Mouse (Mus musculus): ENCODE data around the gene Actl10.
A peak's percentile ranks its signal among the peaks of the same experiment; 100 is the strongest.

The Actl10 gene

DNA sequence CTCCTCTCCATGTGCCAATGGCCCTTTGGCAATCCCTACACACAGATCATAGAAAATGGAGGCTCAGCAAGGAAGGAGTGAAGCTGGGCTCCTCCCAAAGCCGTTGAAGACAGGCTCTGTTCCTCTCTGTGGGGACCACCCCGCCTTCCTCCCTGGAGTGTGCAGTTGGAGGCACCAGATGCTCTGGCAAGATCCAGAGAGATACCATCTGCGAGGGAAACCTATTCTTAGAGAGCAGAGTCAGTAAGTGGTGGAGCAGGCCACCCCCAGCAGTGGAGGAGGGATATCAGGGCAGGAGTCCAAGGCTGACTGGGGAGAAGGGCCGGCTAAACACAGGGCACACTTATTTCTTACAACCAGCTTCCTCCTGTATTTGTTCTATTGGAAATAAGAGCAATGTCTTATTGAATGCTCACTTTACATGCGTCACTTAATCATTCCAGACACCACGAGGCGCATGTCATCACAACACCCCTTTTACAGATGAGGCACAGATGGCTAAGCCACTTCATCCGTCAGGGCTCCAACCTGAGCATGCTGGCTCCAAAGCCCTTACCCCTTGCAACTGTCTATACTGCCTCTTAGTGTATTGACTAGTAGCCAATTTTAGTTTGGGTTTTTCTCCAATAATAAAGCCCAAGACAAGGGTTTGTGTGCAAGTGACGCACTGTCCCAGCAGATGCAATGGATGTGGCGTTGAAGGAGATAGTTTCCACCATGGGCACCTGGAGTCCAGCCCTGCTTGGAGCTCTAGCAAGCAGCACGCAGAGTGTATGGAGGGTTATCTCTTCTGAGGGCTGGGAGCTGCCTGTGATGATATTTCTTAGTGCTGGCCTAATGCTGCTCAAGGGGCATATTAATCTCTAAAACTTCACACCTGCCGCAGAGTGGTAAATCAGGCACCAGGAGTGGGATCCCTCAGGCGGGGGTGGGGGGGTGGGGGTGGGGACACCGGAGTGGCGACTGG lies 32.6 kb downstream of the Actl10 start:
- peak; percentile 87 for DNase-seq (ENCODE audit: low spot score)

DNA sequence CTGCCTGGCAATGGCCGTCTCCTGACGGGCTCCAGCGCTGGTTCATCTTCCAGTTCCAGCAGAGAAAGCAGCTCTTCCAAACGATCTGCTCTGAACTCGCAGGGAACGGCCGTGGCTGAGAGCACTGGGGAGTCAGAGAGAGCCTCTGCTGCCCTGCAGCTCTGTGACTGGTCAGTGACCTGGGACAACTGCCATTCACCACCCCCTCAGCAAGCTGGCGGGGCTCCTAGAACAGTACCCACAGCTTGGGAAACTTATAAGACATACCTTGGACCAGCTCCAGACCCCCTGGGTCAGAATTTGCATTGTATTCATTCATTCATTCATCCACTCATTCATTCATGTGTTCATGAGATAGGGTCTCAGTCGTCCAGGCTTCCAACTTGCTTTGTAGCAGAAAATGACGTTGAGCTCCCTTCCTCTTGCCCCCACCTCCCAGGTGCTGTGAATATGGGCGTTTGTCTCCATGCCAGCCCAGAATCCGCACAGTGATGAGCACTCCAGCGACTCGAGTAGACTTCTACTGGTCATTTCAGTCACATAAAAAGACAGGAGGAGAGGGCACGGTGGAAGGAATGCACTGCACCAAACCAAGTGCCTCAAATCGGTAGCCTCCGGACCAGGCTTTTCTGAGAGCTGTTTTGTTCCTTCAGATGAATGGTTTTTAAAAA lies 33.5 kb downstream of the Actl10 start:
- no peak for DNase-seq (ENCODE audit: low spot score)

- DNase-seq (ENCODE audit: low spot score): no peak
Measured at GRCm38 (mm10) chr2:154586405-154586804, 34.8 kb downstream of the Actl10 start.

DNA sequence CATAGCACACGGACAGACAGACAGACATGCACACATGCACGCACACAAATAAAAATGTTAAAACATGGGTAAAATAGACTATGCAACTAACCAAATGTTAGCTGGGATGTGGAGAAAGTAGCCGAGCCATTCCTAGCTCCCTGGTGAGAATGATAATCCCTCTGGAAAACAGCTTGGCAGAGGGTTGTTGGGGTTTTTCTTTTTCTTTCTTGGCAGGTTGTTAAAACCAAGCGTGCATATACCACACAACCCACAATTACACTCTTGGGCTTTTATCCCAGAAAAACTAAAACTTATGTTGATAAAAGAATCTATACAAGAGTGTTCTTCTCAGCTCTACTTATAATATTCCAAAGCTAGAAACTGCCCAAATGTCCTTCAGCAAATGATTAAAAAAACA lies 37.5 kb downstream of the Actl10 start:
- no peak for DNase-seq (ENCODE audit: low spot score)

GRCm38 (mm10) chr2:154591239-154591638 lies 39.7 kb downstream of the Actl10 start:
- DNase-seq (ENCODE audit: low spot score): no peak

- DNase-seq (ENCODE audit: low spot score): no peak
Measured at GRCm38 (mm10) chr2:154593025-154593424, 41.4 kb downstream of the Actl10 start.

DNA sequence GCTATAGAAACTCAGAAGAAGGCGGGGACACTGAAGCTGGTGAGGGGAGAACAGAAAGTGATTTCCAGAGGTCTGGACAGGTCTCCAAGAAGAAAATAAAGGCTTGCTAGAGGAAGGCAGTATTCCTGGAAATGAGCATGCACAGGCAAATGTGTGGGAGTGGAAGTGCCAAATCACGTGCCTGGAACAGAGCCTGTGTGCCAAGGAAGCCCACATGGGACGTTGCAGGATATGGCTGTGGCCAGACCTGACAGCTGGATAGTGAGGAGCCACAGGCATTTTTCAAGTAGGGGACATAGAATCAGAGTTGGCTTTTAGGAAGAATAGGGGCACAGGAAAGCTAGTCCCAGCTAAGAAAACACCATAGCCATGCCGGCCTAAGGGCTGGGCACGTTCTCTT lies 44.2 kb downstream of the Actl10 start:
- no peak for DNase-seq (ENCODE audit: low spot score)

DNA sequence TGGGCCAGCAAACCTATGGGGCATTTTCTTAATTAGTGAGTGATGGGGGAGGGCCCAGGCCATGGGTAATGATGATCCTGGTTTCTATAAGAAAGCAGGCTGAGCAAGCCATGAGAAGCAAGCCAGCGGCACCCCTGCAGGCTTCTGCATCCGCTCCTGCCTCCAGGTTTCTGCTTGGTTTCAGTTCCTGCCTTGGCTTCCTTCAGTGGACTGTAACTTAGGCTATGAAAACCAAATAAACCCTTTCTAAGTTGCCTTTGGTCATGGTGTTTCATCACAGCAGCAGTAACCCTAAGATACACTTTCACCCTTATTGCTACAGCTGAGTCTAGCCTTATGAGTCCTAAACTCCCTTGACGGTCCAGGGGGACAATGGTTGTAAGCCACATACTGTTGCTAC lies 45.8 kb downstream of the Actl10 start:
- no peak for DNase-seq (ENCODE audit: low spot score)

GRCm38 (mm10) chr2:154600586-154600985 lies 49.0 kb downstream of the Actl10 start:
- no peak for DNase-seq (ENCODE audit: low spot score)

DNA sequence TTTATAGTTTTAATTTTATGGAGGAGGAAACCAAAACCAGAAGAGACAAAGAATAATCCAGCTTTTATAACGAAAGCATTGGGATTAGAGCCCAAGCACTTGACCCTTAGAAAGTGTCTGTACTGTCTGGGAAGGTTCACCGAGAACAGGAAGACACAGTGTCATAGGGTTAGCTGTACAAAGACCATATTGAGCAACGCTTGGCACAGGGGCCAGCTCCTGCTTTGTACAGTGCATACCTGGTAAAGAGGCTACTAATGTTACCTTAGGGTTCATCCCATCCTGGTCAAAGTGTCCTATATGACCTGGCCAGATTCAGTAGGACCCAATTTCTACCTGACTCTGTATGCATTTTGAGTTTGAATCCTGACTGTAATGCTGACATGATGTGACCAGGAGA lies 49.7 kb downstream of the Actl10 start:
- DNase-seq (ENCODE audit: low spot score): no peak

All from left cerebral cortex, adult 11 months (tissue).